Mouse (Mus musculus): ENCODE results near the gene Cldnd2. TPM values are rescaled to one million over a fixed set of nuclear protein-coding genes. Genes with fewer than 3 reads are reported as not detected.

The Cldnd2 gene
- polyA plus RNA-seq, 1 experiment from 2014 or later, result not detected

DNA sequence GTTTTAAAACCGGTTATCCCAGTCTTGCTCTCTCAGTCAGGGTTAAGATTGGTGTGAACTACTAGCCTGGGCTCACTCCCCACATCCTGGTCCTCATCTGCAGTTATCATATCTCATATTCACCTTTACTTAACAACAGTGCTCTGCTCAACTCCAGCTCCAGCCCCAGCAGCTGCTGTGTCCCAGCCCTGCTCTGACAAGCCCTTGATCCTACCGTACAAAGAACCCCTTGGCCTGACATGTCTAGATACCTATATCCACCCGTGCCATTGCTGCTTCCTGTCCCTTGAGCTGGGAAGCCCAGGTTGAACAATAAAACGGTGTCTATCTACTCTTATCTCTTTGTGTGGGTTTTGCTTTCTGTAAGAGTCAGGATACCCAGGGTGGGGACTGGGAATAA is 11.1 kb upstream of the Cldnd2 start:
- 65% methylated on average over 4 of the region's 4 CpGs for WGBS
- H3K4me3 ChIP-seq, result no peak overlapping the region
- no peak overlapping the region for H3K27ac ChIP-seq (replicated peaks)
- H3K4me1 ChIP-seq, result no peaks in the 10 kb centered on the region
- H3K36me3 ChIP-seq, result no peaks in the 10 kb centered on the region
- no peak for DNase-seq (ENCODE audit: low spot score)
- 0 out of 2 replicates have a peak, but pooled peaks cover 3% of the 10 kb centered on the region for H3K9me3 ChIP-seq (replicated peaks)
- H3K27me3 ChIP-seq (ENCODE audit: low read depth, poor library complexity, severe bottlenecking), result no peaks in the 10 kb centered on the region

DNA sequence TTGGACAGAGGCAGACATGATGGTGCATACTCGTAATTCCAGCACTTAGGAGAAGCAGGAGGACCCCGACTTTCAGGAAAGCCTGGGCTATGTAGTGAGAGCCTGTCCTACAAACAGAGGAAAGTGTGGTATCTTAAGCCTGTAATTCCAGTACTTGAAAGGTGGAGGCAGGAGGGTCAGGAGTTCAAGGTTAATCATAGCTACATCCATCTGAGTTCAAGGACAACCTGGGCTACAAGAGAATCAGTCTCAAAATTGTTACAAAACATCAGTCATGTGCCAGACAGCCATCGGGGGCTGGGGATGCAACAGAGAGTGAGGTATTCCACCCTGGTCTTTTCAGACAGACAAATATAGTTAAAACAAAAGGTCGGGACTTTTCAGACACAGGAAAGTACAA is 7.7 kb upstream of the Cldnd2 start:
- DNase-seq (ENCODE audit: low spot score), result no peak
- Histone ChIP-seq H3K36me3 (no peaks in the 10 kb centered on the region), H3K27ac (replicated peaks) (no peak overlapping the region), H3K27me3 (ENCODE audit: low read depth, poor library complexity, severe bottlenecking) (no peaks in the 10 kb centered on the region), H3K4me1 (no peaks in the 10 kb centered on the region), H3K9me3 (replicated peaks) (0 out of 2 replicates have a peak, but pooled peaks cover 3% of the 10 kb centered on the region), H3K4me3 (no peak overlapping the region)
- 83% methylated on average over 4 of the region's 4 CpGs for WGBS

DNA sequence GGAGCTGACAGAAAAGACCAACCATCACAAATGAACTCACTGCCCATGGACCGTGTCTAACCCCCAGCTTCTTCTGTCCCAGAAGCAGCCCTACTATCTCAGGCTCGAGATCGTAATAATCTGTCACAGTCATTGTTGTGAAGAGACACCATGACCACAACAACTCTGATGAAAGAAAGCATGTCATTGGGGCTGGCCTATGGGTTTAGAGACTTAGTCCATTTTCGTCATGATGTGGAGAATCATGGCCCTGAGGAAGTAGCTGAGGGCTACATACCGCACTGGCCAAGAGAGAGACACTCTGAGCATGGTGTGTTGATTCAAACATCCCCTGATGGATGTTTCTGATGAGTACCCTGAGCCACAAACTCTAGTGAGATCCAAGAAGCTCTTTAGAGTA is 5.9 kb upstream of the Cldnd2 start:
- Histone ChIP-seq H3K27me3 (ENCODE audit: low read depth, poor library complexity, severe bottlenecking) (no peaks in the 10 kb centered on the region), H3K9me3 (replicated peaks) (no peaks in the 10 kb centered on the region), H3K4me3 (no peak overlapping the region), H3K36me3 (no peaks in the 10 kb centered on the region), H3K27ac (replicated peaks) (no peak overlapping the region), H3K4me1 (no peaks in the 10 kb centered on the region)
- WGBS, result 88% methylated on average over 5 of the region's 5 CpGs
- DNase-seq (ENCODE audit: low spot score), result no peak

DNA sequence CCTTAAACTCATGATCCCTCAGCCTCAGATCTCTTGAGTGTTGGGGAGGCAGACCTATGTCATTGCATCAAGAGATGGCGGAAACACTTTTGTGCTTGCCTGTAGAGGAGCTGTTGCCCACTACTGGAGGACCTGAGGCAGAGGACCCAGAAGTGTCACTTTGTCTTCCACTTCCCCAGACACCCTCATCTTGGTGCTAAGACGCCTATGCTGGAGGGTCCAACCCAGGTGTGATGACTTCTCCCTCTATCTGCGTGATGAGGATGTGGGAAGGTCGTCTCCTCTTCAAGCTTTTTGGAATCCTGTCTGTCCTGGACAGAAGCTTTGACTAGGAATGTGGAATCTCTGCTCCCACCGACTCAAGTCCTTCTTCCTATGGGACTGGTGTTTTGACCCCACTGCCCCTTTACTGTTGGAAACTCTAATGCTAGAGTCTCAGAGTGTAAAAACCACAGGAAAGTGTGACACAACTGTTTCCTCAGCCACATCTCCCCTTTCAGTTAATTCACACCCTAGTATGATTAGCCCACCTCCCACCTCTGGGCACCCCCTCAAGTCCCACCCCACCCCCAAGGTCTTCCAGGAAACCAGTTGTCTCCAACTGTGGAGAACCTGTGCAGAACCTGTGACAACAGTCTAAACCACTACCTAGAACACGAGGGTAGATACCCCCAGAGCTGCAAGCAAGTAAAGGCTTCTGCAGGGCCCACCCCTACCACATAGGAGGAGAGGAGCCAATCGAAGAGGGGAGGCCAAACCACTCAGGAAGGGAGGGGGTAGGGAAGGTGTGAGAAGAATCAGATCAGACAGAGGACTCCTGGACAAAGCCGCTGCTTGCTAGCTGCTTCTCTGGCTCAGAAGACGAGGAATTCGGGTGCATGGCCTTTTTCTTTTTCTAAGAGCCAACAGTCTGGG is 4.0 kb upstream of the Cldnd2 start, which contains the start of gene Nkg7:
Nkg7 (plus strand) TSS at position 733 of the 915 bp plus-strand sequence.
- no peaks in the 10 kb centered on the region for H3K9me3 ChIP-seq (replicated peaks)
- DNase-seq (ENCODE audit: low spot score), result no peak
- no peak within 1 kb of the TSS for H3K4me3 ChIP-seq
- no peaks in the 10 kb centered on the region for H3K27me3 ChIP-seq (ENCODE audit: low read depth, poor library complexity, severe bottlenecking)
- H3K36me3 ChIP-seq, result no peaks in the 10 kb centered on the region
- no peak within 1 kb of the TSS for H3K27ac ChIP-seq (replicated peaks)
- H3K4me1 ChIP-seq, result no peaks in the 10 kb centered on the region
- WGBS, result 81% methylated on average over 10 of the region's 10 CpGs

DNA sequence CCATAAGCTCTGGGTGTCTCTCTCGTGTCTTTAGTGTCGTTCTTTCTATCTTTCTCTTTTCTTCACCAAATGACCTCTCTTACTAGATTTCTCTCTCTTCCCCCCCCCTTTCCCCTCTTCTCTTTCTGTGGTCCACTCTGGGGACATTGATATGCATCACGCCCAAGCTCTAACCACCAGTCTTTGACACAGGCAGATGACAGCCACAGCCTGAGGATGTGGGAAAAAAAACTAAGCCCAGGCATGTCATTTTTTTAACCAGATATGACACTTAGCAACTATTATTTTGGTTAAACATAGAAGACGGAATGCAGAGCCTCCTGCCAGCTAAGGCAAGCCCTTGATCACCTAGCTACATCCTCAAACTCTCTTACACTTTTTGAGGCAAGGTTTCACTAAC is 2.0 kb upstream of the Cldnd2 start:
- WGBS, result 84% methylated on average over 4 of the region's 4 CpGs
- Histone ChIP-seq H3K36me3 (no peaks in the 10 kb centered on the region), H3K27ac (replicated peaks) (no peak overlapping the region), H3K4me3 (no peak overlapping the region), H3K4me1 (peaks cover 11% of the 10 kb centered on the region), H3K27me3 (ENCODE audit: low read depth, poor library complexity, severe bottlenecking) (no peaks in the 10 kb centered on the region), H3K9me3 (replicated peaks) (no peaks in the 10 kb centered on the region)
- DNase-seq (ENCODE audit: low spot score), result no peak

DNA sequence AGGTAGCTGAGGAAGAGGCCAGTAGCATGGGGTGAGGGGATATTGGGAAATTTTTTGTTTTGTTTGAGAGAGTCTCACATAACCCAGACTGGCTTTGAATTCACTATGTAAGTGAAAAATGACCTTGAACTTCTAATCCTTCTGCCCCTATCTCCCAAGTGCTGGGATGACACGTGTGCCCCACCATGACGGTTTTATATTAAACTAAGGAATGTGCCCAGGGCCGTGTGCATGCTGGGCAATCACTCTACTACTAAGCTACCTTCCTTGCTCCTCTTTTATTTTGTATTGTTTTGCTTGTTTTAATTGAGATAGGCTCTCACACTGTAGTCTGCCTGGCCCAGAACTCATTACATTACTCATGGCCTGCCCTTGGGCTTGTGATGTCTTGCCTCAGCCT is 489 bp downstream of the Cldnd2 start:
- Histone ChIP-seq H3K4me1 (peaks cover 22% of the 10 kb centered on the region), H3K27ac (replicated peaks) (no peak overlapping the region), H3K36me3 (no peaks in the 10 kb centered on the region), H3K9me3 (replicated peaks) (no peaks in the 10 kb centered on the region), H3K4me3 (no peak overlapping the region), H3K27me3 (ENCODE audit: low read depth, poor library complexity, severe bottlenecking) (no peaks in the 10 kb centered on the region)
- no peak for DNase-seq (ENCODE audit: low spot score)
- WGBS, result 80% methylated on average over 3 of the region's 3 CpGs

DNA sequence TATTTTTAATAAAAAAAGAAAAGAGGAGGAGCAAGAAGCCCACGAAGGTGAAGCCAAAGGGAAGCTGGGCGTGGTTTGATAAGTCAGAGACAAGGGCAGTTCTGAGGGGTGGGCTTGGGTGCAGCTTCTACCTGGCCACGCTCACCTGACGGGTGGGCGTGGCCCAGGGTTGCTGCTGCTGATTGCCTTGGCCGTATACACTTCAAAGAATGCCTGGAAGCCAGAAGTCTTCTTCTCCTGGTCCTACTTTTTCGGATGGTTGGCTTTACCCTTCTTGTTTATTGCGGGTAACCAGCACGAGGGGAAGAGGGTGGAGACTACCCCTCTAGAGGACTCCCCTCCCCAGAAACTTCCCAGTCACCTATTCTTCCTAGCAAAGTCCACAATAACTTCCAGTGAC is 2.1 kb downstream of the Cldnd2 start:
- no peak for DNase-seq (ENCODE audit: low spot score)
- Histone ChIP-seq H3K27me3 (ENCODE audit: low read depth, poor library complexity, severe bottlenecking) (no peaks in the 10 kb centered on the region), H3K4me1 (peaks cover 22% of the 10 kb centered on the region), H3K36me3 (no peaks in the 10 kb centered on the region), H3K9me3 (replicated peaks) (no peaks in the 10 kb centered on the region), H3K27ac (replicated peaks) (peak overlapping the region; percentile 88), H3K4me3 (peak overlapping the region; percentile 66)
- 11% methylated on average over 9 of the region's 9 CpGs for WGBS

DNA sequence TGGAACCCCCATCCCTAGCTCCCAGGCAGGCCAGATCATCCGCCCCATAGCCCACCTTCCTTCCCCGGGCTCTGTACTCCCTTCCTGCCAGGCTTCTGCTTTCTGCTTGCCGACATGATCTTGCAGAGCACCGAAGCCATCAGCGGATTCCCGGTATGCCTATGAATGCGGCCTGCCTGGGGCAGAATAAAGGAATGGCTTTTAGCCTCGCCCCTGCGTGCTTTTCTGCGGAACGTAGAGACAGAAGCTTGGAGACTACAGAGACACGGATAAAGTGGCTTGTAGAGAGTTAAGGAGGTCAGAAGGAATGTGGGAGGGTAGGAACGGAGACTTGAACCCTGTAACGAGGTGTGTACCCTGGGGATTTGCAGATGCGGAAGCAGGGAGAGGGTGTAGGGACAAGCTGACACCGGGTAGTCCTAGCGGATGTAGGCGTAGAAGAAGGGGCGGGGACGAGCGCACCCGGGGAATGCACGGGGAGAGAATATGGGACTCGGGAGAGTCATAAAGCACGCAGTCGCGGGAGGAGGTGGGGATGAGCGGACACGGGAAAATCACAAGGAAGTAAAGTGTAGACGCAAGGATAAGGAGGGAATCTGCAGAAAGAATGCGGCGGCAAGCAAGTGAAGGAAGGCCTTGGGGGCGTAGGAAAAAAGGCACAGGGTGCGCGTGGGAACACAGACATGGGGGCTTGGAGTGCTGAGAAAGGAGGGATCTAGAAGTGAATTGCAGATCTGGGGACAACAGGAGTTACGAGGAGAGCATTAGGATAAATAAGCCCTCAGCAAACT is 2.7 kb downstream of the Cldnd2 start:
- WGBS, result 1% methylated on average over 36 of the region's 36 CpGs
- H3K36me3 ChIP-seq, result no peaks in the 10 kb centered on the region
- peak overlapping the region; percentile 66 for H3K4me3 ChIP-seq

DNA sequence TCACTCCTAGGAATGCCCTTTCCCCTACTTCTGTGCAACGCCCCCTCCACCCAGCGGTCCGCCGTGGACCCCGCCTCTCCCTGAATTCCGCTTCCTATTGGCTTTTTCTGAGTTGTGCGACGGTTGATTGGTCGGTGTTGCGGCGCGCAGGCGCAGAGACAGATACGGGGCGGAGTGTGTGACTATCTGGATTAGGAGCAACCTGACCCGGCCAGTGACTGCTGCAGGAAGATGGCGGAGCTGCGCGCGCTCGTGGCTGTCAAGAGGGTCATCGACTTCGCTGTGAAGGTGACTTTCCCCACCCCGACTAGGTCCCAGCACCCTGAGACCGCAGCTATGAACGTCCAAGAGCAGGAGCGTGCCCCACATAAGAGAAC is 3.3 kb downstream of the Cldnd2 start, which contains the start of the genes Etfb and Gm45233:
Etfb (plus strand) TSS at position 167 of the 377 bp plus-strand sequence.
Gm45233 (plus strand) TSS at position 212 of the 377 bp plus-strand sequence.
- 0% methylated on average over 27 of the region's 27 CpGs for WGBS
- Histone ChIP-seq H3K27me3 (ENCODE audit: low read depth, poor library complexity, severe bottlenecking) (no peaks in the 10 kb centered on the region), H3K4me3 (peak within 1 kb of the TSS; percentile 66), H3K27ac (replicated peaks) (peak within 1 kb of the TSS; percentile 88), H3K9me3 (replicated peaks) (no peaks in the 10 kb centered on the region), H3K36me3 (no peaks in the 10 kb centered on the region), H3K4me1 (peaks cover 22% of the 10 kb centered on the region)
- DNase-seq (ENCODE audit: low spot score), result peak; percentile 94

More for the DNA sequence above, 2.7 kb downstream of the Cldnd2 start:
- DNase-seq (ENCODE audit: low spot score), result peak; percentile 71
- H3K27me3 ChIP-seq (ENCODE audit: low read depth, poor library complexity, severe bottlenecking), result no peaks in the 10 kb centered on the region
- H3K27ac ChIP-seq (replicated peaks), result peak overlapping the region; percentile 88
- H3K4me1 ChIP-seq, result peaks cover 22% of the 10 kb centered on the region
- no peaks in the 10 kb centered on the region for H3K9me3 ChIP-seq (replicated peaks)

DNA sequence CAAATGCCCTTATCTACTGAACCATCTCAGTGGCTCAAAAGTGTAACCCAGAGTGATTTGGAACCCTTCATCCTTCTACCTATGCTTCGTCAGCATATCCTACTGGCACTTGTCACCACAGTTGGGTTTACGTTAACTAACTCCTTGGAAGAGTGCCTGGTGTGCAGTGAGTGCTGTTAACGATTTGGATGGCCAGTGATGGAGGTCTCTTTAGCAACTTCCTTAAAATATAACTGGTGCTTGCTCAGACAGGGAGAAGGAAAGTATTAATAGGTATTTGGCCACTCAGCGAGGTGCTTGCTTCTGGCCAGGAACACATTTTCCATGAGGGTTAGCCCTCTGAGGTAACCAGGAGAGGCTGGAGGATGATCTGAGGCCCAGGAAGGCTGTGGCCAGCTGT is 7.2 kb downstream of the Cldnd2 start:
- 87% methylated on average over 4 of the region's 4 CpGs for WGBS
- no peak for DNase-seq (ENCODE audit: low spot score)
- no peak overlapping the region for H3K4me3 ChIP-seq
- H3K36me3 ChIP-seq, result peaks cover 15% of the 10 kb centered on the region
- no peak overlapping the region for H3K27ac ChIP-seq (replicated peaks)
- H3K27me3 ChIP-seq (ENCODE audit: low read depth, poor library complexity, severe bottlenecking), result no peaks in the 10 kb centered on the region
- peaks cover 16% of the 10 kb centered on the region for H3K4me1 ChIP-seq
- no peaks in the 10 kb centered on the region for H3K9me3 ChIP-seq (replicated peaks)

DNA sequence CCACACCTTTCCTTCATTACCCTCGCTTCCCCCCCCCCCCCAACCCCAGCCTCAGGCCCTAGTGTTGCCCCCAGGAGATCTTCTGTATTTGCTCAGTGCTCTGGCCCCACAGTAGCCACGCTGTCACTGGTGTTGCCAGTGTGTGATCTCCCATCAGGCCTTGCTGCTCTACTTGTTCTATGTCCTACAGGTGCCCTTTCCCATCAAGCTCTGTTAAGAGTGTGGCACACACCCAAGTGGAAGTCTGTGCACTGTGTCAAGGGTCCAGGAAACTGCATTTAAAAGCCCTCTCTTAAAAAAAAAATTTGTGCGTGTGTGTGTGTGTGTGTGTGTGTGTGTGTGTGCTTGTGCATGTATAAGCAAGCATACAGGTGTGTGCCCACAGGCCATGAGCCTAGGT is 7.7 kb downstream of the Cldnd2 start:
- H3K9me3 ChIP-seq (replicated peaks), result no peaks in the 10 kb centered on the region
- H3K27me3 ChIP-seq (ENCODE audit: low read depth, poor library complexity, severe bottlenecking), result no peaks in the 10 kb centered on the region
- no peak for DNase-seq (ENCODE audit: low spot score)
- H3K36me3 ChIP-seq, result peaks cover 20% of the 10 kb centered on the region
- WGBS, result 86% methylated on average over 2 of the region's 3 CpGs
- H3K4me1 ChIP-seq, result peaks cover 12% of the 10 kb centered on the region
- H3K27ac ChIP-seq (replicated peaks), result no peak overlapping the region
- H3K4me3 ChIP-seq, result no peak overlapping the region

DNA sequence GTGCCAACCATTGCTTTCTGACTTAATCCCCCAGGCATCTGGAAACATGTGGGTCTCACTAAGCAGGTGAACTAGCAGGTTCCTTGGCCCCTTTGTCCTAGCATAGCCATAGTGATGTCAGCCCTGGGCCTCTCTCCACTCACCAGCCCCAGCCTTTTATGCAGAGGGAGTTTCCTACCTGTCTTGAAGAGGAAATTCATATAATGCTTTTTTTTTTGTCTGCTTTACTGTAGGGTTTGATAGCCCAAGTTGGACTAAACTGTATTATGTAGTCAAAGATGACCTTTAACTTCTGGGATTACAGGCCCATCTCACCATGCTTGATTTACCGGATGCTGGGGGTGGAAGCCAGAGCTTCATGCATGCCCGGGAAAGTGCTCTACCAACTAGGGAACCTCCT is 9.2 kb downstream of the Cldnd2 start:
- H3K4me1 ChIP-seq, result peaks cover 4% of the 10 kb centered on the region
- no peaks in the 10 kb centered on the region for H3K9me3 ChIP-seq (replicated peaks)
- H3K27ac ChIP-seq (replicated peaks), result no peak overlapping the region
- H3K27me3 ChIP-seq (ENCODE audit: low read depth, poor library complexity, severe bottlenecking), result no peaks in the 10 kb centered on the region
- 96% methylated on average over 2 of the region's 2 CpGs for WGBS
- H3K4me3 ChIP-seq, result no peak overlapping the region
- no peak for DNase-seq (ENCODE audit: low spot score)
- peaks cover 35% of the 10 kb centered on the region for H3K36me3 ChIP-seq

DNA sequence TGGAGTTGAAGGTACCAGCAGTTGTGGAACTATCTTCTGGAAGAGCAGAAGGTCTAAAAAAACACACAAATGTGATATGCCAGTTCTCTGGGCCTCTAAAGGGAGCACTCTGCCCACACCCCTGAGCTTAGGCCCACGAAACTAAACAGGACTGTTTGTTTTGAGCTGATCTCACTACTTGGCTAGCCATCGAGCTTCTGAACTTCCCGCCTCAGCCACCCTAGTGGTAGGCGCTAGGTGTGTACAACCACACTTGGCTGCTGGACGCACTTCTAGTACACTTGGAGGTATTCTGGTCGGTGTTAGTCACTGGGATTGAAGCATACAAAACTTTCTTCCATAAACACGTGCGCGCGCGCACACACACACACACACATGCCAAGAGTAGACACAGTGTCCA is 11.1 kb downstream of the Cldnd2 start:
- H3K4me3 ChIP-seq, result no peak overlapping the region
- no peaks in the 10 kb centered on the region for H3K27me3 ChIP-seq (ENCODE audit: low read depth, poor library complexity, severe bottlenecking)
- H3K27ac ChIP-seq (replicated peaks), result no peak overlapping the region
- no peak for DNase-seq (ENCODE audit: low spot score)
- no peaks in the 10 kb centered on the region for H3K9me3 ChIP-seq (replicated peaks)
- peaks cover 54% of the 10 kb centered on the region for H3K36me3 ChIP-seq
- no peaks in the 10 kb centered on the region for H3K4me1 ChIP-seq
- WGBS, result 95% methylated on average over 11 of the region's 11 CpGs
